Mouse (Mus musculus) hindbrain, embryonic 14.5 days (tissue): ENCODE measurements around the gene Zfp1. TPM values are rescaled to one million over a fixed set of nuclear protein-coding genes. Genes with fewer than 3 reads are reported as not detected.

Source experiments
- ATAC-seq: fragments of 200-750 bp; cut with Nextera tagmentation; 2 replicates; pipeline ENCODE4 v1.8.0; 2017; ENCODE audit warnings: moderate number of reproducible peaks, mild to moderate bottlenecking, moderate TSS enrichment, moderate library complexity; ENCODE audit not compliant: low FRiP score
- DNase-seq: peaks from one replicate; pipeline ENCODE4 v3.0.0-alpha.2; 2015; ENCODE audit warnings: low spot score
- H3K27ac ChIP-seq: fragments of 300-500 bp; sonication (generic); 2 replicates; pipeline ENCODE4 v1.5.1; 2014; ENCODE audit warnings: mild to moderate bottlenecking, moderate library complexity
- H3K27me3 ChIP-seq: fragments of 300-500 bp; sonication (generic); 2 replicates; pipeline ENCODE4 v1.6.1; 2014; ENCODE audit warnings: mild to moderate bottlenecking, low read length, mixed read lengths; ENCODE audit not compliant: control insufficient read depth, insufficient read depth
- H3K36me3 ChIP-seq: fragments of 300-500 bp; sonication (generic); replicated peaks from 2 replicates; pipeline ENCODE4 v1.6.1; 2014; ENCODE audit not compliant: control insufficient read depth, insufficient read depth
- H3K4me1 ChIP-seq: fragments of 300-500 bp; sonication (generic); replicated peaks from 2 replicates; pipeline ENCODE4 v1.6.1; 2014; ENCODE audit warnings: antibody characterized with exemption, low read length, mixed read lengths; ENCODE audit not compliant: control insufficient read depth, insufficient read depth
- H3K4me2 ChIP-seq: fragments of 300-500 bp; sonication (generic); replicated peaks from 2 replicates; pipeline ENCODE4 v1.6.1; 2014; ENCODE audit warnings: mild to moderate bottlenecking, moderate library complexity
- H3K4me3 ChIP-seq: fragments of 300-500 bp; sonication (generic); replicated peaks from 2 replicates; pipeline ENCODE4 v1.5.1; 2014; ENCODE audit warnings: mild to moderate bottlenecking, low read length
- H3K9ac ChIP-seq: fragments of 300-500 bp; sonication (generic); 2 replicates; pipeline ENCODE4 v1.6.1; 2014
- H3K9me3 ChIP-seq: fragments of 300-500 bp; sonication (generic); 2 replicates; pipeline ENCODE4 v1.6.1; 2016; ENCODE audit warnings: low read length; ENCODE audit not compliant: control insufficient read depth
- WGBS: fragments of 180-500 bp; shearing (Covaris S2); extraction: QIAGEN DNeasy Blood & Tissue Kit; methylation state at CpG from one replicate; pipeline ENCODE4 v1.1.7; 2014; 5-methylcytosine and 5-hydroxymethylcytosine counted together
- polyA plus RNA-seq: library from polyadenylated mRNA; unstranded; fragments of >200 nt; fragmentation: Nextera tagmentation; extraction: Ambion mirVana; gene quantifications from 2 replicates; pipeline ENCODE4 v1.2.1, GENCODE M21; 2014

Zfp1 gene
- 27.5 and 28.3 TPM in 2 replicates for polyA plus RNA-seq

GRCm38 (mm10) chr8:111643264-111644141 lies at the start of gene Zfp1:
Gene Zfp1 (plus strand): TSS chr8:111643401.
- Histone ChIP-seq H3K36me3 (no peaks in the 10 kb centered on the region), H3K9ac (peak within 1 kb of the TSS; percentile 83), H3K9me3 (no peaks in the 10 kb centered on the region), H3K4me1 (peaks cover 5% of the 10 kb centered on the region), H3K4me3 (peak within 1 kb of the TSS; percentile 80), H3K27ac (peak within 1 kb of the TSS; percentile 94), H3K4me2 (peak within 1 kb of the TSS; percentile 56), H3K27me3 (no peaks in the 10 kb centered on the region)
- ATAC-seq (peak; percentile 98), DNase-seq (peak; percentile 96)
- WGBS, result under 1% methylated on average over 75 of the region's 75 CpGs

DNA sequence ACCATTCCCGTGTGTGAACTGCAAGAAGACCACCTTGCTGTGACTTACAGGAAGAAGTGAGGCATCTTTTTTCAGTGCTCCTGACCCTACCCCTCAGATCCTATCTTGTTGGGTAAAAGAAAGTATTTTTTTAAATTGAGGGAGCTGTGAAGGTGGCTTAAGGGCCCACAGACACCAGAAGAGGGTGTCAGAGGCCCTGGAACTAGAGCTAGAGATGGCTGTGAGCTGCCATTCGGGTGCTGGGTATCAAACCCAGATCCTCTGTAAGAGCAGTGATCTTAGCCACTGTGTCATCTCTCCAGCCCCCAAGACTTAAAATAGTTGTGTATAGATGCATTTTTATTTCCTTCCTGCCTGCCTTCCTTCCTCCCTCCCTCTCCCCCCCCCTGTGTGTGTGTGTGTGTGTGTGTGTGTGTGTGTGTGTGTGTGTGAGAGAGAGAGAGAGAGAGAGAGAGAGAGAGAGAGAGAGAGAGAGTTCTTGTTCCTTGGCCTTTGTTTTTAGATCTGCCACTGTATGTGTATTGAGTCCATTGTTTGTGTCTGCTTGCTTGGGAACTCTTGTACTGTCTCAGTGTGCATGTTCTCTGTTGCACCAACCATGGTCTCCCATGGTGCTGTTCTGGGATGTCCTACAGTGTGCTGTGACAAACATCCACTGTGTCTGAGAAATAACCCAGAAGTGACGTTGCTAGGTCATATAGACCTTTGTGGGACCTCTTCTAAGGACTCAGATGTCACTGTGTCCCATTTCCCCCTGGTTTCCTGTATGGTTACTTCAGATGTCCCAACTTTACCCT lies 49.0 kb upstream of the Zfp1 start:
- no peak overlapping the region for H3K4me2 ChIP-seq
- no peaks in the 10 kb centered on the region for H3K36me3 ChIP-seq
- DNase-seq (no peak), ATAC-seq (no peak)
- H3K27ac ChIP-seq, result no peak overlapping the region
- no peaks in the 10 kb centered on the region for H3K9me3 ChIP-seq
- H3K27me3 ChIP-seq, result no peaks in the 10 kb centered on the region
- no peak overlapping the region for H3K4me3 ChIP-seq
- 88% methylated on average over 3 of the region's 3 CpGs for WGBS
- H3K4me1 ChIP-seq, result peaks cover 40% of the 10 kb centered on the region
- no peak overlapping the region for H3K9ac ChIP-seq

DNA sequence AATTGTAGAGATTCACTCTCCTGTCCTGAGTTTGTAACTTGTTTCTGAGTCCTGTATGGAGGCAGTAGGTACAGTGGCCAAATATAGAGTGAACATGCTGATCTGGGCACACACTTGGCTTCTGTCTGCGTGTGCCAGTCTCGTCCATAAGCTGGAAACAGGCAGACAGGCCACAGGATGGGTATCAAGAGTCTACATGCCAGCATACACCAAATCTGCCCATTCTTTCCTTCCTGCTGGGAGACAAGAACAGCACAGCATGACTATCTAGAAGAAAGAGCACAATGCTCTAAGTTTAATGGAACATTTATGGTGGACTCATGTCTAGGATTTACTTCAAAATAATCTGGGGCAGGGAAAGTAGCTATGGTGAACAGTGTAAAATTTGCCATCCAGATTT lies 48.2 kb upstream of the Zfp1 start:
- peaks cover 40% of the 10 kb centered on the region for H3K4me1 ChIP-seq
- H3K27ac ChIP-seq, result 0 out of 2 replicates have a peak overlapping the region, but pooled peaks have one; percentile 11
- H3K9me3 ChIP-seq, result no peaks in the 10 kb centered on the region
- WGBS, result 82% methylated on average over 2 of the region's 2 CpGs
- H3K27me3 ChIP-seq, result no peaks in the 10 kb centered on the region
- no peak overlapping the region for H3K9ac ChIP-seq
- ATAC-seq (no peak), DNase-seq (no peak)
- no peaks in the 10 kb centered on the region for H3K36me3 ChIP-seq
- no peak overlapping the region for H3K4me3 ChIP-seq
- no peak overlapping the region for H3K4me2 ChIP-seq

DNA sequence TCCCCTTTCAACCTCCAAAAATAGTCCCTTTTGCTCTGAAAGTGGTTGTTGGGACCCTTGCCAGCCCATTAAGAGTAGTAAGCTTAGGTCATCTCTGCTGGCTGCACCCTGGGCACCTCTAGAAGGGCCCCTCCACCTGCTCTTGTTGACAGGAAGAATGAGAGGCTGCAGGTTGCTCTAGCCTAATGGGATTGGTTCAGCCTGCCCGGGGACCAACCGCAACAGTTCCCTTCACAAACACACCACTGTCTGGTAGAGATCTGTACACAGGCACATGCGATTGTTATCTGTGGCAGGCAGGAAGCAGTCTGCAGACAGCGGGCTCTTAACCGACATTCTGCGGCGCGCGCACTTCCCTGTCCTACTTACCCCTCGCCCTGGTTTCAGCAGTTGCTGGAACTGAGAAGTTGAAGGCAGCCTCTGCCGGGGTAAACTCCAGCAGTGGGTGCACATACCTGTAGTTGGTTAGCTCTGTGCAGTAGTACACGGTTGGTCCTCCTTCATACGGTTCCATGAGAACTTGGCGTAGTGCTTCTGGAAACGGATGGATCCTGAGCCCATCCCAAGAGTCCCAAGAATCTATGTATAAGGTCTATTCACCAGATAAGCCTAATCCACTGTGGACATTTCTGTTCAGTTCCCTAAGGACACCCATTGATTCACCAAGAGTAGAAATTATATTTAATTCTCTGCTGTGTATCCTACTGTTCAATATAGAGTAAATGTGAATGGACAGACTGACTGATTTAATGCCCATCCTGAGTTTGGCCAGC lies 47.3 kb upstream of the Zfp1 start:
- no peak overlapping the region for H3K4me3 ChIP-seq
- H3K36me3 ChIP-seq, result no peaks in the 10 kb centered on the region
- no peak overlapping the region for H3K9ac ChIP-seq
- H3K27me3 ChIP-seq, result no peaks in the 10 kb centered on the region
- H3K4me2 ChIP-seq, result no peak overlapping the region
- H3K27ac ChIP-seq, result 0 out of 2 replicates have a peak overlapping the region, but pooled peaks have one; percentile 11
- WGBS, result 89% methylated on average over 15 of the region's 15 CpGs
- H3K4me1 ChIP-seq, result peaks cover 40% of the 10 kb centered on the region
- DNase-seq (no peak), ATAC-seq (no peak)
- no peaks in the 10 kb centered on the region for H3K9me3 ChIP-seq

- Histone ChIP-seq H3K4me3 (no peak overlapping the region), H3K4me2 (no peak overlapping the region), H3K4me1 (peaks cover 40% of the 10 kb centered on the region), H3K9ac (no peak overlapping the region), H3K36me3 (no peaks in the 10 kb centered on the region), H3K27ac (no peak overlapping the region), H3K27me3 (no peaks in the 10 kb centered on the region), H3K9me3 (no peaks in the 10 kb centered on the region)
- WGBS, result 58% methylated on average over 3 of the region's 3 CpGs
- DNase-seq (no peak), ATAC-seq (no peak)
Measured at GRCm38 (mm10) chr8:111596485-111596821, 46.7 kb upstream of the Zfp1 start.

- Histone ChIP-seq H3K9ac (no peak overlapping the region), H3K4me3 (no peak overlapping the region), H3K36me3 (no peaks in the 10 kb centered on the region), H3K4me2 (no peak overlapping the region), H3K27me3 (no peaks in the 10 kb centered on the region), H3K4me1 (peaks cover 35% of the 10 kb centered on the region; the same call in 1 of the 2 replicates), H3K9me3 (no peaks in the 10 kb centered on the region), H3K27ac (peak overlapping the region; percentile 45; the same call in 1 of the 2 replicates)
- ATAC-seq (no peak), DNase-seq (no peak)
- 48% methylated on average over 1 of the region's 1 CpGs for WGBS
Measured at GRCm38 (mm10) chr8:111597310-111597709, 45.9 kb upstream of the Zfp1 start.

DNA sequence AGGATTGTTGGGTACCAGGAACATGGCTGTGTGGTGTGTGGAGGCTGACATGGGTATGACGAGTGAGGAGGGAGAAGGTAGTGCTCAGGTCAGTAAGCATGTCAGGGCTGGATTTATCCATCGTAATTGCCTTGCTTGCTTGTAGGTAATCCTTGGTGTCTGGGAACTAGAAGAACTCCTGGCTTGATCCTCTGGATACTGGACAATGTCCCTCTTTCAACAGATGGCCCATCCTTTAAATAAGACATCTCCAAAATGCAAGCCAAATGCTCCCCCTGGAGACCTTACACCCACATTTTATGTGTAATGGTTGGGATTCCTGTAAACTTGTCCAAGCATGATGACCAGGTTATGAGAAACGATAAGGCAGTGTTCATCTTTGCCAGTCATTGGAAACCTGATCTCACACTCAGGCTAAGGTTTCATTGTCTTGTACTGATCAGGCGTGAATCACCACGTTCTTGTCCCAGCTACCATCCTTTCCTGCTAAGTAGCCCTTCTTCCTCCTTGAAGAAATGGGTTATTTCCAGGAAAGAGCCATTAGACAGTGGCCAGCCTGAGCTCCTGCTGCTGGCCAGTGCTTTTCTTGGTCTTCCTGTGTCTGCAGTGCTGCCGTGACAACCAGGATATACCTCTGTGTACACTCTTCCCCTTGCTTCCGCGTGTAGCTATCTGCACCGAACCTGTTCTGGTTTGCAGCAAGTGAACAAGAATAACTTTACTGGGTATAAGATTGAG lies 43.3 kb upstream of the Zfp1 start:
- Histone ChIP-seq H3K27ac (no peak overlapping the region), H3K9me3 (no peaks in the 10 kb centered on the region), H3K9ac (no peak overlapping the region), H3K4me1 (peaks cover 27% of the 10 kb centered on the region; the same call in 1 of the 2 replicates), H3K4me2 (no peak overlapping the region), H3K27me3 (no peaks in the 10 kb centered on the region), H3K4me3 (no peak overlapping the region), H3K36me3 (peaks cover 5% of the 10 kb centered on the region)
- ATAC-seq (no peak), DNase-seq (no peak)
- WGBS, result 83% methylated on average over 9 of the region's 9 CpGs

DNA sequence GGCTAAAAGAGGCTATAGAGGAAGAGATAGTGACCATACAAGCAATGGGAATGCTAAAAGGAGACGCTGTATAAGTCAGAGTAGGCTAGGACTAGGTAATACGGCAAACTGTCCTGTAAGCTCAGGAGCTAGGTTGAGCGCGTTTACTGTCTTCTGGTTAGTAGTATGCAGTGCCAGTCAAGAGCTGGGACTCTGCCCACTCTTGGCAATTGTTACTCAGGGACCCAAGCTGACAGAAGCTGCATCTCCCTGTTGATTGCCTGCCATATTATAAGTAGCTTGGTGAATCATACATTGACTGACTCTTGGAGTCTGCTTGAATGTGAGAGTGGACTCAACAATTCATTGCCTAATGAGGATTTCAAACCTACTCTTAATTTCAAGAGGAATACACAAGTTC lies 41.2 kb upstream of the Zfp1 start:
- Histone ChIP-seq H3K4me1 (0 out of 2 replicates have a peak, but pooled peaks cover 8% of the 10 kb centered on the region), H3K4me3 (no peak overlapping the region), H3K27me3 (no peaks in the 10 kb centered on the region), H3K27ac (no peak overlapping the region), H3K9me3 (no peaks in the 10 kb centered on the region), H3K9ac (no peak overlapping the region), H3K4me2 (no peak overlapping the region), H3K36me3 (peaks cover 5% of the 10 kb centered on the region)
- DNase-seq (no peak), ATAC-seq (no peak)
- WGBS, result 95% methylated on average over 4 of the region's 4 CpGs
